In the genomic region with DNA sequence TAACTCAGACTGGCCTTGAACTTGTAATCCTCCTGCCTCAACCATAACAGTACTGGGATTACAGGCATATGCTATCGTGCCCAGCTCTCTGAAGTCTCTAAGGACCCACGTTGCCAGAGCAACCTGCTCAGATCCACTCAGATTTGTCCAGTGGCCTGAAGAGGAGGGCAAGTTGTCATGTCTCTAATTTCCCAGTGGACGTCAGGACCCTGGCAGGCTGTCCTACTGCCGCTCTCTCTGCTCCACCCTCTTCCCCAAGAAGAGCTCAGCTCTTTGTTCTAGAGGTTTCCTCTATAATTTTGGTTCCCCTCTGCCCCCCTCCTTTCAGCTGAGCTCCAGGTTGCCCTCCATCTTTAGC, we compare ENCODE assay signal across 15 mouse cellular contexts. TPM values are rescaled to one million over a fixed set of nuclear protein-coding genes. Genes with fewer than 3 reads are reported as not detected.
A peak's percentile ranks its signal among the peaks of the same experiment; 100 is the strongest.
DNase-seq lines count a peak whose midpoint lies in the region; ATAC-seq lines count a peak whose summit lies in the region.
"Had no signal": no experiment of that assay in that cellular context is flagged by ENCODE, and none has a peak within 500 bp of the region (broad histone marks: within the 10 kb centered on the region; RNA-seq: fewer than 3 reads in every experiment).

No protein-coding gene starts in this region.

- no peaks in the 10 kb centered on the region for H3K27me3 ChIP-seq in forebrain, embryonic 13.5 days
- H3K27me3 ChIP-seq in hindbrain, embryonic 16.5 days (replicated peaks; ENCODE audit: control insufficient read depth, insufficient read depth, low read length), result no peaks in the 10 kb centered on the region
- H3K27me3 ChIP-seq in neural tube, embryonic 12.5 days (replicated peaks), result no peaks in the 10 kb centered on the region

- H3K4me1 ChIP-seq in forebrain, embryonic 13.5 days, result peaks cover 49% of the 10 kb centered on the region
- H3K4me1 ChIP-seq in hindbrain, embryonic 16.5 days (ENCODE audit: control insufficient read depth, insufficient read depth, low read depth, low read length), result peaks cover 14% of the 10 kb centered on the region
- H3K4me1 ChIP-seq in neural tube, embryonic 12.5 days, result peaks cover 38% of the 10 kb centered on the region

- peak overlapping the region; percentile 17; the same call in 1 of the 2 replicates for H3K4me2 ChIP-seq in forebrain, embryonic 13.5 days
- 0 out of 2 replicates have a peak overlapping the region, but pooled peaks have one; percentile 3 for H3K4me2 ChIP-seq in hindbrain, embryonic 16.5 days (ENCODE audit: low read length)
- H3K4me2 ChIP-seq in neural tube, embryonic 12.5 days (replicated peaks), result peak overlapping the region; percentile 8; the same call in 1 of the 2 replicates
- H3K4me2 ChIP-seq: embryonic facial prominence, embryonic 13.5 days; liver, embryonic 15.5 days had no signal

- DNase-seq in cerebellum, postnatal 14 days, result peak; percentile 58 to 71
- no peak for DNase-seq in lung, adult 18-20 months
- DNase-seq in adrenal gland, adult 18-20 months (ENCODE audit: low spot score in 2 of 2), result no peak
- no peak for DNase-seq in c-Kit-positive CD71-positive TER-119-positive erythroid progenitor cells, embryonic 14.5 days (ENCODE audit: low spot score)
- DNase-seq: adrenal gland, postnatal 36 days; cerebellum, adult 11-12 months; heart, postnatal 10 days; kidney, adult 8-10 months; lung, postnatal 36 days had no signal

- no peaks in the 10 kb centered on the region for H3K36me3 ChIP-seq in forebrain, embryonic 13.5 days (ENCODE audit: poor library complexity, severe bottlenecking)
- no peaks in the 10 kb centered on the region for H3K36me3 ChIP-seq in hindbrain, embryonic 16.5 days (ENCODE audit: control insufficient read depth, insufficient read depth, low read length)
- no peaks in the 10 kb centered on the region for H3K36me3 ChIP-seq in neural tube, embryonic 12.5 days
- H3K36me3 ChIP-seq: embryonic facial prominence, embryonic 13.5 days; liver, embryonic 15.5 days had no signal

- peak overlapping the region; percentile 92 for H3K27ac ChIP-seq in forebrain, embryonic 13.5 days
- H3K27ac ChIP-seq in hindbrain, embryonic 16.5 days (ENCODE audit: low read depth, low read length), result peak overlapping the region; percentile 75
- H3K27ac ChIP-seq in neural tube, embryonic 12.5 days, result peak overlapping the region; percentile 75
- H3K27ac ChIP-seq: embryonic facial prominence, embryonic 13.5 days; liver, embryonic 15.5 days had no signal

- no peaks in the 10 kb centered on the region for H3K9me3 ChIP-seq in forebrain, embryonic 13.5 days (replicated peaks)
- no peaks in the 10 kb centered on the region for H3K9me3 ChIP-seq in hindbrain, embryonic 16.5 days (ENCODE audit: control insufficient read depth, low read length)
- H3K9me3 ChIP-seq in neural tube, embryonic 12.5 days, result no peaks in the 10 kb centered on the region
- H3K9me3 ChIP-seq: embryonic facial prominence, embryonic 13.5 days; liver, embryonic 15.5 days had no signal

- H3K4me3 ChIP-seq in forebrain, embryonic 13.5 days, result no peak overlapping the region
- no peak overlapping the region for H3K4me3 ChIP-seq in hindbrain, embryonic 16.5 days (ENCODE audit: low read length)
- no peak overlapping the region for H3K4me3 ChIP-seq in neural tube, embryonic 12.5 days
- H3K4me3 ChIP-seq: embryonic facial prominence, embryonic 13.5 days; liver, embryonic 15.5 days had no signal

- ATAC-seq in cerebellum, adult (ENCODE audit: insufficient number of reproducible peaks, low FRiP score, low TSS enrichment), result no peak
- ATAC-seq in forebrain, embryonic 13.5 days, result peak; percentile 61
- peak; percentile 72 for ATAC-seq in hindbrain, embryonic 16.5 days
- peak; percentile 70 for ATAC-seq in neural tube, embryonic 12.5 days (ENCODE audit: low FRiP score, low read depth)

- H3K9ac ChIP-seq in forebrain, embryonic 13.5 days, result no peak overlapping the region
- H3K9ac ChIP-seq in hindbrain, embryonic 16.5 days (ENCODE audit: low read depth, low read length), result no peak overlapping the region
- H3K9ac ChIP-seq in neural tube, embryonic 12.5 days, result no peak overlapping the region
- H3K9ac ChIP-seq: embryonic facial prominence, embryonic 13.5 days; liver, embryonic 15.5 days had no signal

- whole genome bisulfite sequencing in forebrain, embryonic 13.5 days, result 6% methylated on average over 4 of the region's 4 CpGs
- WGBS in hindbrain, embryonic 16.5 days, result 9% methylated on average over 4 of the region's 4 CpGs
- 21% methylated on average over 4 of the region's 4 CpGs for WGBS in neural tube, embryonic 12.5 days

RNA-seq across cellular contexts. Expression of gene Vat1, which starts 11.1 kb away (rescaled TPM):
- 61.3 and 67.0 TPM in 2 replicates for polyA plus RNA-seq in forebrain, embryonic 13.5 days (2015; fragmentation: Nextera tagmentation; extraction: Ambion mirVana)
- polyA plus RNA-seq in hindbrain, embryonic 16.5 days (2015; fragmentation: Nextera tagmentation; extraction: Ambion mirVana), result 125 and 134 TPM in 2 replicates
- 71.6 and 75.1 TPM in 2 replicates for polyA plus RNA-seq in neural tube, embryonic 12.5 days (2016; fragmentation: Nextera tagmentation; extraction: Ambion mirVana)
- total RNA-seq in adrenal gland, adult 18-20 months (2021), result 100 to 1,000 TPM; 126 TPM

RNA-seq across cellular contexts. Expression of gene Rnd2, which starts 12.4 kb away (rescaled TPM):
- 155 and 197 TPM in 2 replicates for polyA plus RNA-seq in forebrain, embryonic 13.5 days (2015; fragmentation: Nextera tagmentation; extraction: Ambion mirVana)
- polyA plus RNA-seq in hindbrain, embryonic 16.5 days (2015; fragmentation: Nextera tagmentation; extraction: Ambion mirVana), result 83.2 and 90.6 TPM in 2 replicates
- polyA plus RNA-seq in neural tube, embryonic 12.5 days (2016; fragmentation: Nextera tagmentation; extraction: Ambion mirVana), result 84.0 and 99.7 TPM in 2 replicates
- total RNA-seq in adrenal gland, adult 18-20 months (2021), result 10 to 100 TPM in 1 of 2 experiments, 1 to 10 TPM in 1; 9.8 to 14.9 TPM

RNA-seq across cellular contexts. Expression of gene Ifi35, which starts 29.0 kb away (rescaled TPM):
- polyA plus RNA-seq in forebrain, embryonic 13.5 days (2015; fragmentation: Nextera tagmentation; extraction: Ambion mirVana), result 2.3 and 2.5 TPM in 2 replicates
- 3.9 and 4.8 TPM in 2 replicates for polyA plus RNA-seq in hindbrain, embryonic 16.5 days (2015; fragmentation: Nextera tagmentation; extraction: Ambion mirVana)
- polyA plus RNA-seq in neural tube, embryonic 12.5 days (2016; fragmentation: Nextera tagmentation; extraction: Ambion mirVana), result 3.4 and 4.3 TPM in 2 replicates
- total RNA-seq in adrenal gland, adult 18-20 months (2021), result 10 to 100 TPM; 30.0 to 38.8 TPM

RNA-seq across cellular contexts. Expression of gene Rpl27, which starts 35.1 kb away (rescaled TPM):
- polyA plus RNA-seq in forebrain, embryonic 13.5 days (2015; fragmentation: Nextera tagmentation; extraction: Ambion mirVana), result 338 and 387 TPM in 2 replicates
- 204 and 207 TPM in 2 replicates for polyA plus RNA-seq in hindbrain, embryonic 16.5 days (2015; fragmentation: Nextera tagmentation; extraction: Ambion mirVana)
- polyA plus RNA-seq in neural tube, embryonic 12.5 days (2016; fragmentation: Nextera tagmentation; extraction: Ambion mirVana), result 327 and 346 TPM in 2 replicates
- total RNA-seq in adrenal gland, adult 18-20 months (2021), result 10 to 100 TPM; 68.8 to 83.9 TPM

RNA-seq across cellular contexts. Expression of gene Ptges3l, which starts 52.0 kb away (rescaled TPM):
- 1.2 TPM in 2 replicates for polyA plus RNA-seq in forebrain, embryonic 13.5 days (2015; fragmentation: Nextera tagmentation; extraction: Ambion mirVana)
- 3.1 and 3.9 TPM in 2 replicates for polyA plus RNA-seq in hindbrain, embryonic 16.5 days (2015; fragmentation: Nextera tagmentation; extraction: Ambion mirVana)
- polyA plus RNA-seq in neural tube, embryonic 12.5 days (2016; fragmentation: Nextera tagmentation; extraction: Ambion mirVana), result 3.2 and 4.4 TPM in 2 replicates
- total RNA-seq in adrenal gland, adult 18-20 months (2021), result 1 to 10 TPM; 6.1 TPM

Comparison
In these comparisons a context has a peak if more than half of its experiments do, and no peak if none do; other contexts are left out.
1. DNase-seq: peak in cerebellum, postnatal 14 days (2 of 2); none in lung, adult 18-20 months (0 of 2), adrenal gland, adult 18-20 months (0 of 2) and c-Kit-positive CD71-positive TER-119-positive erythroid progenitor cells, embryonic 14.5 days (single experiment).
2. Peak in every context shown above with its lines, with median percentiles within 50 percentile points of each other: H3K27ac ChIP-seq and H3K4me2 ChIP-seq.